Mouse (Mus musculus) lung, postnatal 0 days (tissue): ENCODE data around the gene Rpl3. TPM values are rescaled to one million over a fixed set of nuclear protein-coding genes. Genes with fewer than 3 reads are reported as not detected.
A peak's percentile ranks its signal among the peaks of the same experiment; 100 is the strongest.

ENCODE experiments used
- ATAC-seq: fragments of 200-750 bp; cut with Nextera tagmentation; 2 replicates; pipeline ENCODE4 v1.8.0; 2017; ENCODE audit warnings: moderate library complexity
- DNase-seq: peaks from one replicate; pipeline ENCODE4 v3.0.0-alpha.2; 2016; ENCODE audit warnings: low spot score
- H3K27ac ChIP-seq: fragments of 300-500 bp; sonication (generic); 2 replicates; pipeline ENCODE4 v1.5.1; 2014; ENCODE audit warnings: antibody characterized with exemption, mild to moderate bottlenecking, low read length, mixed read lengths
- H3K27me3 ChIP-seq: fragments of 300-500 bp; sonication (generic); replicated peaks from 2 replicates; pipeline ENCODE4 v1.6.1; 2014; ENCODE audit warnings: low read length, mixed read lengths; ENCODE audit not compliant: insufficient read depth
- H3K36me3 ChIP-seq: fragments of 300-500 bp; sonication (generic); 2 replicates; pipeline ENCODE4 v1.6.1; 2014; ENCODE audit warnings: low read length, mixed read lengths; ENCODE audit not compliant: insufficient read depth
- H3K4me1 ChIP-seq: fragments of 300-500 bp; sonication (generic); 2 replicates; pipeline ENCODE4 v1.6.1; 2014; ENCODE audit warnings: antibody characterized with exemption, low read depth, low read length, mixed read lengths; ENCODE audit not compliant: insufficient read depth
- H3K4me2 ChIP-seq: fragments of 300-500 bp; sonication (generic); replicated peaks from 2 replicates; pipeline ENCODE4 v1.6.1; 2014; ENCODE audit warnings: low read depth, mild to moderate bottlenecking, low read length, moderate library complexity, mixed read lengths
- H3K4me3 ChIP-seq: fragments of 300-500 bp; sonication (generic); 2 replicates; pipeline ENCODE4 v1.5.1; 2014; ENCODE audit warnings: low read depth, low read length
- H3K9ac ChIP-seq: fragments of 300-500 bp; sonication (generic); replicated peaks from 2 replicates; pipeline ENCODE4 v1.6.1; 2014; ENCODE audit warnings: low read depth, mild to moderate bottlenecking
- H3K9me3 ChIP-seq: fragments of 300-500 bp; sonication (generic); 2 replicates; pipeline ENCODE4 v1.6.1; 2016; ENCODE audit warnings: low read length, mixed read lengths
- CTCF ChIP-seq: IDR thresholded peaks from 2 replicates; pipeline ENCODE4 v1.5.1; 2016; ENCODE audit warnings: antibody characterized with exemption, mild to moderate bottlenecking
- EP300 ChIP-seq: IDR thresholded peaks from 2 replicates; pipeline ENCODE4 v1.6.1; 2016; ENCODE audit warnings: antibody characterized with exemption, mild to moderate bottlenecking, control low read depth
- WGBS: fragments of 180-500 bp; shearing (Covaris S2); extraction: QIAGEN DNeasy Blood & Tissue Kit; methylation state at CpG from one replicate; pipeline ENCODE4 v1.1.7; 2014; 5-methylcytosine and 5-hydroxymethylcytosine counted together
- polyA plus RNA-seq: library from polyadenylated mRNA; unstranded; fragments of >200 nt; fragmentation: Nextera tagmentation; extraction: Ambion mirVana; gene quantifications from 2 replicates; pipeline ENCODE4 v1.2.1, GENCODE M21; 2015

Gene Rpl3
- 554 and 577 TPM in 2 replicates for polyA plus RNA-seq

DNA sequence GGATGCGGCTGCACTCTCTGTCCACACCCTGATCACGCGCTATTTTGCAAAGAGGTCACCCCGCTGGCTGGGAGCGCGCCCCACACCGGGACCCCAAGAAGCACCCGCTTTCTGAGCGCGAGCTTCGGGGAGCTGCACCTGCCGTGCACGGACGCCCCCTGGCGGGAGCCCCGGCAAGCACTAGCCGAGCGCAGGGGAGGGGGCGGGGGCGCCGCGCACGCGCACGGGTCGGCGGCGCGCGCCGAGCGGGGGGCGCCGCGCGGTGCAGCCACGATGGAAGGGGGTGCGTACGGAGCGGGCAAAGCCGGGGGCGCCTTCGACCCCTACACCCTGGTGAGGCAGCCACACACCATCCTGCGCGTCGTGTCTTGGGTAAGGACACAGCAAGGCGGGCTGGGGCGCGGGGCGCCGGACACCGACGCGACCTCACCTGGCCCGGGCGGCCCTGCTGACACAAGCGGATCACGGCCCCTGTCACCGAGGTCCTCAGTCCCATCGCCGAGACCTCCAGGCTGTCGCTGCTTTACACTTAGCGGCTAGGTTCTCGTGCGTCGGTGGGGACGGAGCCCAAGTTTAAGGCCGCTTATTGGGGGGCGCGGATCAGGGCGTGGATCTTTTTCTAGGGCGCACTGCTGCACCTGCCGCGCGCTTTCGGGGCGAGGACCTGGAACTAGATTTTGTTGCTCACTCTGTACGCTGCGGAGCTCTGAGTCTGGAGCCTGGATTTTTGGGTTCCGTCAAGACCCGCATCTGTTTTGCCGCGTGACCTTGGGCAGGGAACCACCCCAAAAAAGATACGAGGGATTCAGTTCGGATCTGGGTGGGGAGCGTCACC is at the start of gene Rpl3, which contains the start of gene Syngr1:
TSS of gene Rpl3 (minus strand) at position 748 of the 835 bp plus-strand sequence.
TSS of gene Syngr1 (plus strand) at position 214 of the 835 bp plus-strand sequence.
- no peak for TF ChIP-seq EP300
- peak; percentile 74 for TF ChIP-seq CTCF
- peak within 1 kb of the TSS; percentile 45 for H3K9ac ChIP-seq
- no peaks in the 10 kb centered on the region for H3K9me3 ChIP-seq
- H3K4me1 ChIP-seq, result no peaks in the 10 kb centered on the region
- ATAC-seq, result peak; percentile 70
- H3K27ac ChIP-seq, result no peak within 1 kb of the TSS
- H3K27me3 ChIP-seq, result peaks cover 16% of the 10 kb centered on the region
- H3K36me3 ChIP-seq, result no peaks in the 10 kb centered on the region
- peak within 1 kb of the TSS; percentile 70 for H3K4me2 ChIP-seq
- DNase-seq, result peak; percentile 60
- 2% methylated on average over 68 of the region's 86 CpGs for WGBS
- peak within 1 kb of the TSS; percentile 48 for H3K4me3 ChIP-seq

- TF ChIP-seq CTCF, result no peak
- no peak for TF ChIP-seq EP300
- H3K4me3 ChIP-seq, result no peak overlapping the region
- H3K9ac ChIP-seq, result no peak overlapping the region
- H3K27me3 ChIP-seq, result no peaks in the 10 kb centered on the region
- 43% methylated on average over 3 of the region's 3 CpGs for WGBS
- peaks cover 6% of the 10 kb centered on the region; the same call in 1 of the 2 replicates for H3K4me1 ChIP-seq
- DNase-seq, result no peak
- H3K4me2 ChIP-seq, result no peak overlapping the region
- ATAC-seq, result no peak
- no peaks in the 10 kb centered on the region for H3K36me3 ChIP-seq
- no peaks in the 10 kb centered on the region for H3K9me3 ChIP-seq
- 0 out of 2 replicates have a peak overlapping the region, but pooled peaks have one; percentile 32 for H3K27ac ChIP-seq
Observed at GRCm38 (mm10) chr15:80140878-80141277, 49.2 kb upstream of the Rpl3 start.

GRCm38 (mm10) chr15:80140302-80140701 is 48.6 kb upstream of the Rpl3 start:
- ATAC-seq, result no peak
- no peak for TF ChIP-seq EP300
- no peak for TF ChIP-seq CTCF
- peak; percentile 40 for DNase-seq
- Histone ChIP-seq H3K9me3 (no peaks in the 10 kb centered on the region), H3K27me3 (no peaks in the 10 kb centered on the region), H3K36me3 (no peaks in the 10 kb centered on the region), H3K4me1 (peaks cover 6% of the 10 kb centered on the region; the same call in 1 of the 2 replicates), H3K9ac (no peak overlapping the region), H3K4me3 (no peak overlapping the region), H3K27ac (peak overlapping the region; percentile 32; the same call in 1 of the 2 replicates), H3K4me2 (no peak overlapping the region)
- 66% methylated on average over 2 of the region's 2 CpGs for WGBS

GRCm38 (mm10) chr15:80137945-80138791 is 46.5 kb upstream of the Rpl3 start:
- Histone ChIP-seq H3K4me3 (no peak overlapping the region), H3K9me3 (no peaks in the 10 kb centered on the region), H3K27ac (peak overlapping the region; percentile 54; the same call in 1 of the 2 replicates), H3K4me2 (no peak overlapping the region), H3K4me1 (peaks cover 16% of the 10 kb centered on the region; the same call in 1 of the 2 replicates), H3K36me3 (no peaks in the 10 kb centered on the region), H3K9ac (no peak overlapping the region), H3K27me3 (no peaks in the 10 kb centered on the region)
- ATAC-seq (no peak), DNase-seq (no peak)
- 45% methylated on average over 17 of the region's 17 CpGs for WGBS
- TF ChIP-seq CTCF (peak; percentile 30), EP300 (no peak)

DNA sequence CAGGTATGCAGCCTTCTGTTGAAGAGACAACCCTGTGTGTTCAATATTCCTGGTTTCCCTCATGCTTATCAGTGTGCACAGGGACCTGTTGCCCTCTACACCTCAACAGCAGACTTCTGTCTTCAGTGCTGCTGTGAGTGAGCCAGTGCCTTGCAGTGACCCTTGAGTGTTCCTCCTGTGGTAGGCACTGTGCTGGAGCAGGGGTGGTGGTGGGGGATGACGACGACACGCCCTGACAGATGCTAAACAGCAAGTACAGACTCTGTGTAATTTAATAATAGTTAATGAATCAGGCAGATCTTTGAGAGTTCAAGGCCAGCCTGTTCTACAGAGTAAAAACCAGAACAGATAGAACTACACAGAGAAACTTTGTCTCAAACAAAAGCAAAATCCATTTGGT is 45.0 kb upstream of the Rpl3 start:
- WGBS, result 88% methylated on average over 3 of the region's 3 CpGs
- no peak overlapping the region for H3K4me3 ChIP-seq
- DNase-seq, result no peak

DNA sequence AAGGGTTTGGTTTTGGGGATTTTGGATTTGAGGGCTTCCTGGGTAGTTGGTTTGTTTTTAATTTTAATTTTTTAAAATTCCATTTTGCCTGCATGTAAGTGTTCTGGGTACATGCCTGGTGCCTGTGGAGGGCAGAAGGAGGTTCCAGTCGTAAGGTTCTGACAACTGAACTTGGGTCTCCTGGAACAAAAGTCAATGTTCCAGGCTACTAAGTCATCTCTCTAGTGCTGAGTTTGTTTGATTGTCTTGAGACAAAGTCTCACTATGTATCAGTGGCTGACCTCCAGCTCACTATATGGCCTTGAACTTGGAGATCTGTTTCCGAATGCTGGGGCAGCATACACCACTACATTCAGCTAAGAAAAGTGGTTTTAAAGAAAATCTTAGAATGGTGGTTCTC is 43.8 kb upstream of the Rpl3 start:
- no peak overlapping the region for H3K27ac ChIP-seq
- H3K36me3 ChIP-seq, result no peaks in the 10 kb centered on the region
- DNase-seq, result no peak
- WGBS, result 96% methylated on average over 2 of the region's 2 CpGs
- H3K4me3 ChIP-seq, result no peak overlapping the region
- no peaks in the 10 kb centered on the region for H3K9me3 ChIP-seq
- no peak for ATAC-seq
- H3K4me1 ChIP-seq, result peaks cover 12% of the 10 kb centered on the region; the same call in 1 of the 2 replicates
- TF ChIP-seq CTCF (no peak), EP300 (no peak)
- H3K27me3 ChIP-seq, result no peaks in the 10 kb centered on the region
- H3K9ac ChIP-seq, result no peak overlapping the region
- H3K4me2 ChIP-seq, result no peak overlapping the region

More for the DNA sequence above, 45.0 kb upstream of the Rpl3 start:
- Histone ChIP-seq H3K4me1 (peaks cover 16% of the 10 kb centered on the region; the same call in 1 of the 2 replicates), H3K9me3 (no peaks in the 10 kb centered on the region), H3K9ac (no peak overlapping the region), H3K36me3 (no peaks in the 10 kb centered on the region), H3K27ac (no peak overlapping the region), H3K27me3 (no peaks in the 10 kb centered on the region), H3K4me2 (no peak overlapping the region)
- TF ChIP-seq EP300, result no peak
- TF ChIP-seq CTCF, result no peak
- no peak for ATAC-seq
